Mouse (Mus musculus) kidney, postnatal 14 days (tissue): ENCODE results near the gene Ucn3.
A peak's percentile ranks its signal among the peaks of the same experiment; 100 is the strongest.
"Not testable (repeated sequence)": the region's sequence is repeated elsewhere in the genome, so short reads cannot be mapped to it uniquely, and the experiment has no call there.

Source experiments
- DNase-seq: peaks from one replicate; pipeline ENCODE4 v3.0.0; 2022; ENCODE audit warnings: mixed read lengths

Gene Ucn3

GRCm38 (mm10) chr13:3945249-3945648 is at the start of gene Ucn3:
Gene Ucn3 (minus strand): TSS chr13:3945349.
- DNase-seq, result no peak

GRCm38 (mm10) chr13:3992081-3992480 is 46.9 kb upstream of the Ucn3 start:
- no peak for DNase-seq

GRCm38 (mm10) chr13:3968849-3969248 is 23.7 kb upstream of the Ucn3 start:
- no peak for DNase-seq

- DNase-seq, result no peak
These were observed 6.2 kb upstream of the Ucn3 start for GRCm38 (mm10) chr13:3951198-3951914.

GRCm38 (mm10) chr13:3949477-3949876 is 4.3 kb upstream of the Ucn3 start:
- DNase-seq, result no peak

- no peak for DNase-seq
These were observed 2.1 kb upstream of the Ucn3 start for GRCm38 (mm10) chr13:3947267-3947666.

GRCm38 (mm10) chr13:3944699-3945098 is 450 bp downstream of the Ucn3 start:
- DNase-seq, result no peak

- DNase-seq, result no peak
These were observed 19.1 kb downstream of the Ucn3 start for GRCm38 (mm10) chr13:3926046-3926445.

GRCm38 (mm10) chr13:3925632-3926031 is 19.5 kb downstream of the Ucn3 start:
- no peak for DNase-seq

- no peak for DNase-seq
These were observed 20.7 kb downstream of the Ucn3 start for GRCm38 (mm10) chr13:3924483-3924882.

GRCm38 (mm10) chr13:3917571-3918311 is 27.4 kb downstream of the Ucn3 start, which contains the start of the genes Net1 and Tubal3:
Gene Net1 (minus strand): TSS chr13:3918220.
Gene Tubal3 (plus strand): TSS chr13:3918274.
- DNase-seq, result peak; percentile 92

GRCm38 (mm10) chr13:3913504-3913903 is 31.6 kb downstream of the Ucn3 start:
- DNase-seq, result no peak

- no peak for DNase-seq
These were observed 34.8 kb downstream of the Ucn3 start for GRCm38 (mm10) chr13:3910356-3910755.

- DNase-seq, result no peak
These were observed 36.9 kb downstream of the Ucn3 start for GRCm38 (mm10) chr13:3908262-3908661.

- DNase-seq, result no peak
These were observed 37.9 kb downstream of the Ucn3 start for GRCm38 (mm10) chr13:3907151-3907696.

GRCm38 (mm10) chr13:3899301-3899700 is 45.8 kb downstream of the Ucn3 start:
- DNase-seq, result no peak

GRCm38 (mm10) chr13:3898202-3898601 is 46.9 kb downstream of the Ucn3 start:
- DNase-seq, result not testable (repeated sequence)

GRCm38 (mm10) chr13:3896913-3897312 is 48.2 kb downstream of the Ucn3 start:
- peak; percentile 87 for DNase-seq

- no peak for DNase-seq
These were observed 49.1 kb downstream of the Ucn3 start for GRCm38 (mm10) chr13:3896032-3896431.

GRCm38 (mm10) chr13:3895397-3895980 is 49.7 kb downstream of the Ucn3 start:
- no peak for DNase-seq

- DNase-seq, result no peak
These were observed 50.6 kb downstream of the Ucn3 start for GRCm38 (mm10) chr13:3894549-3894948.

- DNase-seq, result peak; percentile 95
These were observed 51.9 kb downstream of the Ucn3 start for GRCm38 (mm10) chr13:3893126-3893734.

GRCm38 (mm10) chr13:3892601-3893000 is 52.5 kb downstream of the Ucn3 start:
- DNase-seq, result no peak
